Mouse (Mus musculus) B cell, adult 62 days (primary cell): ENCODE measurements around the gene Nupl2. TPM values are rescaled to one million over a fixed set of nuclear protein-coding genes. Genes with fewer than 3 reads are reported as not detected.

Experiments
- total RNA-seq: library from RNA; stranded (reverse); gene quantifications from 4 replicates; pipeline ENCODE4 v1.2.4, GENCODE M21; 2023

The Nupl2 gene
- total RNA-seq = 13.7 to 16.9 TPM (median 16.0 TPM) in 4 replicates

DNA sequence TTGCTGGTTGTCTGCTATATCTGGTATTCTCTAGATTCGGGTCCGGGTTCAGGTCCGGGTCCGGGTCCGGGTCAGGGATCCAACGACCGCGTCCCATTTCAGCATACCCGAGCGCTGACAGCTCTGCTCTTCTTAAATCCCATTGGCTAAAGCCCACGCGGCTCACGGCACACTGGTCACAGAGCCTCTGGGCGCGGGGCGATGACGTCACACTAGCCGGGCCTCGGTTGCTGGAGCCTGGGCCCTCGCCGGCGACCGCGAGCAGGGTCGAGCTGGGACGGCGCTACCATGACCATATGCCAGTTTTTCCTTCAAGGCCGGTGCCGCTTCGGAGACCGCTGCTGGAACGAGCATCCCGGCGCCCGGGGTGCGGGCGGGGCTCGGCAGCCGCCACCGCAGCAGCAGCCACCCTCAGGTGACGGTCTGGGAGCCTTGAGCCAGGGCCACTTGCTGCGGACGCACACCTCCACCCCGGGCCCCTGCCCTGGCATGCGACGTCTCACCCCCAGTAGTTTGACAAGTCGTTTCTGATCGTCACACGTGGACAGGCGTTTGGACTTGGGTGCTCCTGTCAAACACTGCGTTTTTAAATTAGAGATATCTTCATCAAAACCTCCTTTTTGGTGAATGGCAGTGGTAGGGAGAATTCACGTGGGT is at the start of gene Nupl2:
Nupl2 (plus strand) TSS at position 175 of the 657 bp plus-strand sequence.

Other genes with a start within 250 kb of the Nupl2 start
- 25.4 to 30.2 TPM (median 27.8 TPM) in 4 replicates for gene Fam126a, start 134.3 kb upstream of the Nupl2 start, total RNA-seq
- gene Klhl7, start 64.4 kb upstream of the Nupl2 start, total RNA-seq = 17.7 to 19.9 TPM (median 18.6 TPM) in 4 replicates
- gene Kcnh2, start 186.6 kb downstream of the Nupl2 start, total RNA-seq = not detected in 4 replicates
- gene Nos3, start 199.8 kb downstream of the Nupl2 start, total RNA-seq = 0.15 to 0.40 TPM in 2 of 4 replicates, not detected in the others
- not detected in 4 replicates for gene Atg9b, start 227.2 kb downstream of the Nupl2 start, total RNA-seq
- gene Abcb8, start 228.7 kb downstream of the Nupl2 start, total RNA-seq = 19.2 to 30.7 TPM (median 25.6 TPM) in 4 replicates
- gene Asic3, start 248.4 kb downstream of the Nupl2 start, total RNA-seq = 0.34 to 0.80 TPM (median 0.49 TPM) in 3 of 4 replicates, not detected in the other